Comparison of ENCODE assay signal across 8 mouse cellular contexts in the genomic region with DNA sequence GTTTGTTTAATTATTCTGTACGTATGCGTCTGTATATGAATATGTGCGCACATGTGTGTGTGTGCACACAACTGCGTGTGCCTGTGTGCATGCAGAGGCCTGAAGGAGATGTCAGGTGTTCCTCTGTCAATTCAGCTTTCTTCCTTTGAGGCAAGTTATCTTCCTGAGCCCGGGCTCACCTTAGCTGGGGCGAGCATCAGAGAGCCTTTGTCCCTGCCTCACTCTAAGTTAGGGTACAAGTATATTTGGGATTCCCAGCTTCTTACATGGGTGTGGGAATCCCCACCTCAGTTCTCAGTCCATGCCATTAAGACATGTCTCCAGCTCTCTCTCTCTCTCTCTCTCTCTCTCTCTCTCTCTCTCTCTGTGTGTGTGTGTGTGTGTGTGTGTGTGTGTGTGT. TPM values are rescaled to one million over a fixed set of nuclear protein-coding genes. Genes with fewer than 3 reads are reported as not detected.
A peak's percentile ranks its signal among the peaks of the same experiment; 100 is the strongest.
DNase-seq lines count a peak whose midpoint lies in the region; ATAC-seq lines count a peak whose summit lies in the region.

No protein-coding gene starts in this region.

- H3K9ac ChIP-seq in kidney, embryonic 16.5 days (replicated peaks; ENCODE audit: low read length): peak overlapping the region; percentile 55; the same call in 1 of the 2 replicates
- peak overlapping the region; percentile 38; the same call in 1 of the 2 replicates for H3K9ac ChIP-seq in embryonic facial prominence, embryonic 14.5 days (ENCODE audit: low read depth, low read length)
- peak overlapping the region; percentile 0; the same call in 1 of the 2 replicates for H3K9ac ChIP-seq in neural tube, embryonic 11.5 days (ENCODE audit: low read length)

- H3K4me3 ChIP-seq in kidney, embryonic 16.5 days (ENCODE audit: low read length): peak overlapping the region; percentile 33
- peak overlapping the region; percentile 30 for H3K4me3 ChIP-seq in embryonic facial prominence, embryonic 14.5 days (ENCODE audit: low read depth, low read length)
- H3K4me3 ChIP-seq in limb, embryonic 10.5 days: peak overlapping the region; percentile 49
- no peak overlapping the region for H3K4me3 ChIP-seq in neural tube, embryonic 11.5 days (ENCODE audit: low read depth, low read length)

- H3K4me2 ChIP-seq in kidney, embryonic 16.5 days (replicated peaks; ENCODE audit: low read depth, low read length): peak overlapping the region; percentile 52
- H3K4me2 ChIP-seq in embryonic facial prominence, embryonic 14.5 days (ENCODE audit: low read depth, low read length): peak overlapping the region; percentile 55
- H3K4me2 ChIP-seq in neural tube, embryonic 11.5 days (ENCODE audit: low read depth): peak overlapping the region; percentile 25

- H3K27me3 ChIP-seq in kidney, embryonic 16.5 days (ENCODE audit: insufficient read depth, low read length): no peaks in the 10 kb centered on the region
- no peaks in the 10 kb centered on the region for H3K27me3 ChIP-seq in embryonic facial prominence, embryonic 14.5 days (replicated peaks; ENCODE audit: control insufficient read depth, insufficient read depth, low read length)
- H3K27me3 ChIP-seq in limb, embryonic 10.5 days (ENCODE audit: low read depth, poor library complexity, severe bottlenecking): no peaks in the 10 kb centered on the region
- no peaks in the 10 kb centered on the region for H3K27me3 ChIP-seq in neural tube, embryonic 11.5 days (ENCODE audit: control insufficient read depth, insufficient read depth, low read length)

- DNase-seq in kidney, postnatal 14 days: no peak
- no peak for DNase-seq in embryonic facial prominence, embryonic 14.5 days (ENCODE audit: low spot score)
- no peak for DNase-seq in limb, embryonic 10.5 days (ENCODE audit: low spot score)
- DNase-seq in neural tube, embryonic 11.5 days (ENCODE audit: low spot score): no peak
- DNase-seq in gastrocnemius, postnatal 25 days: no peak
- no peak for DNase-seq in kidney, postnatal 25 days

- H3K36me3 ChIP-seq in kidney, embryonic 16.5 days (ENCODE audit: insufficient read depth, low read length): no peaks in the 10 kb centered on the region
- H3K36me3 ChIP-seq in embryonic facial prominence, embryonic 14.5 days (ENCODE audit: control insufficient read depth, insufficient read depth, low read length): no peaks in the 10 kb centered on the region
- H3K36me3 ChIP-seq in limb, embryonic 10.5 days: no peaks in the 10 kb centered on the region
- no peaks in the 10 kb centered on the region for H3K36me3 ChIP-seq in neural tube, embryonic 11.5 days (ENCODE audit: control insufficient read depth, insufficient read depth, low read length)

- WGBS in kidney, embryonic 16.5 days: 6% methylated on average over 6 of the region's 6 CpGs
- WGBS in embryonic facial prominence, embryonic 14.5 days: 7% methylated on average over 6 of the region's 6 CpGs
- 11% methylated on average over 6 of the region's 6 CpGs for WGBS in limb, embryonic 10.5 days
- WGBS in neural tube, embryonic 11.5 days: 7% methylated on average over 6 of the region's 6 CpGs

- peaks cover 31% of the 10 kb centered on the region for H3K4me1 ChIP-seq in kidney, embryonic 16.5 days (ENCODE audit: insufficient read depth, low read length)
- H3K4me1 ChIP-seq in embryonic facial prominence, embryonic 14.5 days (ENCODE audit: control insufficient read depth, insufficient read depth, low read length): peaks cover 24% of the 10 kb centered on the region
- H3K4me1 ChIP-seq in limb, embryonic 10.5 days: peaks cover 42% of the 10 kb centered on the region
- peaks cover 10% of the 10 kb centered on the region for H3K4me1 ChIP-seq in neural tube, embryonic 11.5 days (ENCODE audit: control insufficient read depth, insufficient read depth, low read length)

- H3K9me3 ChIP-seq in kidney, embryonic 16.5 days (ENCODE audit: low read length): no peaks in the 10 kb centered on the region
- H3K9me3 ChIP-seq in embryonic facial prominence, embryonic 14.5 days (ENCODE audit: control insufficient read depth, low read length): no peaks in the 10 kb centered on the region
- no peaks in the 10 kb centered on the region for H3K9me3 ChIP-seq in limb, embryonic 10.5 days (replicated peaks)
- H3K9me3 ChIP-seq in neural tube, embryonic 11.5 days (ENCODE audit: control insufficient read depth, low read length): no peaks in the 10 kb centered on the region

- 0 out of 2 replicates have a peak, but pooled peaks have one; percentile 17 for ATAC-seq in kidney, embryonic 16.5 days (ENCODE audit: low FRiP score, low TSS enrichment)
- ATAC-seq in embryonic facial prominence, embryonic 14.5 days (ENCODE audit: low read depth): no peak
- no peak for ATAC-seq in neural tube, embryonic 11.5 days (ENCODE audit: insufficient read depth, low FRiP score, low TSS enrichment)
- no peak for ATAC-seq in monocyte, adult 5-6 weeks (replicated peaks; ENCODE audit: insufficient number of reproducible peaks, low FRiP score, low TSS enrichment, poor library complexity, severe bottlenecking)

- peak overlapping the region; percentile 95 for H3K27ac ChIP-seq in kidney, embryonic 16.5 days (ENCODE audit: low read length)
- peak overlapping the region; percentile 88 for H3K27ac ChIP-seq in embryonic facial prominence, embryonic 14.5 days (replicated peaks; ENCODE audit: low read depth, low read length)
- H3K27ac ChIP-seq in limb, embryonic 10.5 days: peak overlapping the region; percentile 93
- peak overlapping the region; percentile 61 for H3K27ac ChIP-seq in neural tube, embryonic 11.5 days (ENCODE audit: low read depth, low read length)

RNA-seq across cellular contexts. Expression of a gene that starts 56.2 kb away (rescaled TPM):
- not detected in 2 replicates for polyA plus RNA-seq in kidney, embryonic 16.5 days (2015; fragmentation: Nextera tagmentation; extraction: Ambion mirVana)
- polyA plus RNA-seq in embryonic facial prominence, embryonic 14.5 days (2014; fragmentation: Nextera tagmentation; extraction: Ambion mirVana): 0.04 TPM in 1 of 2 replicates, not detected in the other
- 0.10 and 0.14 TPM in 2 replicates for polyA plus RNA-seq in limb, embryonic 10.5 days (2016; fragmentation: Nextera tagmentation; extraction: Ambion mirVana)
- polyA plus RNA-seq in neural tube, embryonic 11.5 days (2014; fragmentation: Nextera tagmentation; extraction: Ambion mirVana): 7.6 and 7.7 TPM in 2 replicates
- under 1 TPM; 0.08 TPM for total RNA-seq in gastrocnemius, postnatal 25 days (2021)
- total RNA-seq in monocyte, adult 5-6 weeks (2017): not detected in 3 replicates

Comparison
In these comparisons a context has a peak if more than half of its experiments do, and no peak if none do; other contexts are left out.
1. H3K9ac ChIP-seq: peak in every context shown above with its lines; median percentile 55 in kidney, embryonic 16.5 days; 38 in embryonic facial prominence, embryonic 14.5 days; 0 in neural tube, embryonic 11.5 days.